Mouse (Mus musculus): ENCODE data around the gene Ankrd55. TPM values are rescaled to one million over a fixed set of nuclear protein-coding genes. Genes with fewer than 3 reads are reported as not detected.

The Ankrd55 gene
- polyA plus RNA-seq, 1 experiment from 2014 or later = 0.08 TPM

GRCm38 (mm10) chr13:112413611-112414010 lies 125.4 kb downstream of the Ankrd55 start:
- H3K9ac ChIP-seq (ENCODE audit: low read length) = no peak overlapping the region
- no peak overlapping the region for H3K4me2 ChIP-seq (ENCODE audit: low read depth, low read length)
- no peaks in the 10 kb centered on the region for H3K27me3 ChIP-seq (ENCODE audit: control insufficient read depth, insufficient read depth, low read depth, low read length)
- H3K27ac ChIP-seq (ENCODE audit: low read length) = no peak overlapping the region
- H3K9me3 ChIP-seq (ENCODE audit: control insufficient read depth, low read length) = no peaks in the 10 kb centered on the region
- no peak for ATAC-seq (ENCODE audit: low read depth)
- H3K4me1 ChIP-seq (replicated peaks; ENCODE audit: control insufficient read depth, insufficient read depth, low read length) = peaks cover 18% of the 10 kb centered on the region
- WGBS = 83% methylated on average over 8 of the region's 8 CpGs
- no peak overlapping the region for H3K4me3 ChIP-seq (ENCODE audit: low read length)
- H3K36me3 ChIP-seq (ENCODE audit: control insufficient read depth, insufficient read depth, low read length) = no peaks in the 10 kb centered on the region

GRCm38 (mm10) chr13:112415896-112416295 lies 127.6 kb downstream of the Ankrd55 start:
- Histone ChIP-seq H3K4me2 (ENCODE audit: low read depth, low read length) (0 out of 2 replicates have a peak overlapping the region, but pooled peaks have one; percentile 29), H3K4me3 (ENCODE audit: low read length) (no peak overlapping the region), H3K27ac (ENCODE audit: low read length) (peak overlapping the region; percentile 84; the same call in 1 of the 2 replicates), H3K27me3 (ENCODE audit: control insufficient read depth, insufficient read depth, low read depth, low read length) (no peaks in the 10 kb centered on the region), H3K4me1 (replicated peaks; ENCODE audit: control insufficient read depth, insufficient read depth, low read length) (peaks cover 18% of the 10 kb centered on the region), H3K36me3 (ENCODE audit: control insufficient read depth, insufficient read depth, low read length) (no peaks in the 10 kb centered on the region), H3K9ac (ENCODE audit: low read length) (no peak overlapping the region), H3K9me3 (ENCODE audit: control insufficient read depth, low read length) (no peaks in the 10 kb centered on the region)
- no peak for ATAC-seq (ENCODE audit: low read depth)
- WGBS = 71% methylated on average over 6 of the region's 6 CpGs

DNA sequence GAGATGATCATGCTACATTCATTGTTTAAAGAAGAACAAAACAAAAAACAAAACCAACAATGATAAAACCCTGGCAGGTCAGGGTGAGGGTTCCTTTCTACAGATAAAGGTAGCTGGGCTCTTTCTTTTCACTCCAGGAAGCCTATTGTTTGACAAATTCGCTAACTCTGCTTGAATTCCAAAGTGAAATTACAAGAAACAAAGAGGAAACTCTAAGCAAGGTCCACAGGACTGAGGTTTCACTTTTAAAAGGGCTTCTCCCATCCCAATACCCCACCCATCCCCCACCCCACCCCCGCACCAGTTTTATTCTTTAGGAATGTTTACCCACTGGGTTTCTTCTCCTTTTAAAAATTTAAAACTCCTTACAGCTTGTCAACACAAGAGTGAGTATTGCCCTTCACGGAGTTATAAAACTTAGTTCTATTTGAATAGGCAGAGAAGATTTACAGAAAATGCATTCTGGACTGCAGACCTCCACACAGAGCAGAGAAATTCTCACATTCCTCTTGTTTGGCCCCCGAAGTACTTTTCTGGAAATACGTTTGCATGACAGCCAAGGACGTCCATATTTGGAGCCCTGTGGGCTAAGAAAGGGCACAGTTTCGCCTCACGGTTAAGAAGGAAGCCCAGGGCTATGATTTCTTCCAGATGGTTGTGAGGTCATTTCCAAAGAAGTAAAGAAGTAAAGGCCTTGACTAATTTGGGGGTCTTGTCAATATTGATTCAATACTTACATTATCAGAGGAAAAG lies 128.3 kb downstream of the Ankrd55 start:
- Histone ChIP-seq H3K27me3 (ENCODE audit: control insufficient read depth, insufficient read depth, low read depth, low read length) (no peaks in the 10 kb centered on the region), H3K36me3 (ENCODE audit: control insufficient read depth, insufficient read depth, low read length) (no peaks in the 10 kb centered on the region), H3K27ac (ENCODE audit: low read length) (peak overlapping the region; percentile 84), H3K9ac (ENCODE audit: low read length) (0 out of 2 replicates have a peak overlapping the region, but pooled peaks have one; percentile 39), H3K4me2 (ENCODE audit: low read depth, low read length) (peak overlapping the region; percentile 29), H3K9me3 (ENCODE audit: control insufficient read depth, low read length) (no peaks in the 10 kb centered on the region), H3K4me1 (replicated peaks; ENCODE audit: control insufficient read depth, insufficient read depth, low read length) (peaks cover 16% of the 10 kb centered on the region), H3K4me3 (ENCODE audit: low read length) (no peak overlapping the region)
- WGBS = 10% methylated on average over 8 of the region's 8 CpGs
- peak; percentile 65; the same call in 1 of the 2 replicates for ATAC-seq (ENCODE audit: low read depth)

DNA sequence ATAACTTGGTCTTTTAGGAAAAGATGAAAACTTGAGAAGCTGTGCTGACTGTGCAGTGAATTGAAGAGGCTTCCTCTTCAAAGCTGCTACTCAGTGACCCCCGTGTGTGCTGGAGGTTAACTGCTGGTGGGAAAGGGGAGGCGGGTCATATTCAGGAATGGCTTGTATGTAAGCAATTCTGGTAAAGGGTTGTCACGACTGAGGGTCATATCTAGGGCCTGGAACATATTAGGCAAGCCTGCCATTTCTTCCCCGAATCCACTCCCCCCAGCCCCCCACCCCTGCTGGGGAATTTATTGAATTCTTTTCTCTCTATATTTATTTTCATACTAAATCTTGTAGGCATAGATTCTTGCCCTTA lies 128.9 kb downstream of the Ankrd55 start:
- no peaks in the 10 kb centered on the region for H3K36me3 ChIP-seq (ENCODE audit: control insufficient read depth, insufficient read depth, low read length)
- H3K9me3 ChIP-seq (ENCODE audit: control insufficient read depth, low read length) = no peaks in the 10 kb centered on the region
- peak overlapping the region; percentile 29 for H3K4me2 ChIP-seq (ENCODE audit: low read depth, low read length)
- ATAC-seq (ENCODE audit: low read depth) = peak; percentile 56
- peak overlapping the region; percentile 84 for H3K27ac ChIP-seq (ENCODE audit: low read length)
- no peak overlapping the region for H3K9ac ChIP-seq (ENCODE audit: low read length)
- no peaks in the 10 kb centered on the region for H3K27me3 ChIP-seq (ENCODE audit: control insufficient read depth, insufficient read depth, low read depth, low read length)
- peaks cover 12% of the 10 kb centered on the region for H3K4me1 ChIP-seq (replicated peaks; ENCODE audit: control insufficient read depth, insufficient read depth, low read length)
- H3K4me3 ChIP-seq (ENCODE audit: low read length) = no peak overlapping the region
- 21% methylated on average over 4 of the region's 4 CpGs for WGBS

DNA sequence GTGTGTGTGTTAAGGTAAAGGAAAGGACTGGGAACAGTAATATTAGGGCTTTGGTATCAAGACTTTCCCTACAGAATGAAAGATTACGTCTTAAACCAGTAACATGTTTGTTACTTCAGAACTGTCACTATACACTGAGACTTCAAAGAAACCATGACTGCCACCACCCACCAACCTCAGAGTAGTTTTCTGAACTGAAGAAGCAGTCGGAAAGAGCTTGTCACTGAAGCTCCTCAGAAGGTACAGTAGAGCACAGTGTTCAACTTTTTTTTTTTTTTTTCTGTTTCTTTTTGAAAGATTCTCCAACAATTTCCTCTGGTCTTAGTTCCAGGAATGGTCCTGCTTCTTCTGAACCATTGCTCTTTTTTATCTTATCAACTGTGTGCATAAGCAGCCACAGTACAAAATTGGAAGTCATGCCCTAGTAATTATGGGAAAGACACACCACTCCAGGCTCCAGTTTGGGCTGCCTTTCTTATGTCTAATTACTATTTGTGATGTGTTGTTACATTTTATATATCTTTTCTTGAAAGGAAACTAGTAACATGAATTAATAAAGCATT lies 129.7 kb downstream of the Ankrd55 start:
- no peak for ATAC-seq (ENCODE audit: low read depth)
- 58% methylated on average over 2 of the region's 2 CpGs for WGBS

GRCm38 (mm10) chr13:112418595-112418994 lies 130.3 kb downstream of the Ankrd55 start:
- Histone ChIP-seq H3K36me3 (ENCODE audit: control insufficient read depth, insufficient read depth, low read length) (no peaks in the 10 kb centered on the region), H3K4me1 (replicated peaks; ENCODE audit: control insufficient read depth, insufficient read depth, low read length) (peaks cover 11% of the 10 kb centered on the region), H3K27ac (ENCODE audit: low read length) (no peak overlapping the region), H3K9ac (ENCODE audit: low read length) (no peak overlapping the region), H3K27me3 (ENCODE audit: control insufficient read depth, insufficient read depth, low read depth, low read length) (no peaks in the 10 kb centered on the region), H3K4me2 (ENCODE audit: low read depth, low read length) (no peak overlapping the region), H3K4me3 (ENCODE audit: low read length) (no peak overlapping the region), H3K9me3 (ENCODE audit: control insufficient read depth, low read length) (no peaks in the 10 kb centered on the region)
- no peak for ATAC-seq (ENCODE audit: low read depth)
- WGBS = 93% methylated on average over 4 of the region's 4 CpGs

More for the DNA sequence above, 129.7 kb downstream of the Ankrd55 start:
- Histone ChIP-seq H3K4me2 (ENCODE audit: low read depth, low read length) (no peak overlapping the region), H3K27me3 (ENCODE audit: control insufficient read depth, insufficient read depth, low read depth, low read length) (no peaks in the 10 kb centered on the region), H3K4me1 (replicated peaks; ENCODE audit: control insufficient read depth, insufficient read depth, low read length) (peaks cover 11% of the 10 kb centered on the region), H3K36me3 (ENCODE audit: control insufficient read depth, insufficient read depth, low read length) (no peaks in the 10 kb centered on the region), H3K9ac (ENCODE audit: low read length) (no peak overlapping the region), H3K4me3 (ENCODE audit: low read length) (no peak overlapping the region), H3K27ac (ENCODE audit: low read length) (no peak overlapping the region), H3K9me3 (ENCODE audit: control insufficient read depth, low read length) (no peaks in the 10 kb centered on the region)

GRCm38 (mm10) chr13:112424212-112424611 lies 136.0 kb downstream of the Ankrd55 start:
- Histone ChIP-seq H3K27me3 (ENCODE audit: control insufficient read depth, insufficient read depth, low read depth, low read length) (no peaks in the 10 kb centered on the region), H3K27ac (ENCODE audit: low read length) (no peak overlapping the region), H3K4me3 (ENCODE audit: low read length) (no peak overlapping the region), H3K4me2 (ENCODE audit: low read depth, low read length) (no peak overlapping the region), H3K9ac (ENCODE audit: low read length) (no peak overlapping the region), H3K36me3 (ENCODE audit: control insufficient read depth, insufficient read depth, low read length) (no peaks in the 10 kb centered on the region), H3K9me3 (ENCODE audit: control insufficient read depth, low read length) (no peaks in the 10 kb centered on the region), H3K4me1 (replicated peaks; ENCODE audit: control insufficient read depth, insufficient read depth, low read length) (no peaks in the 10 kb centered on the region; the same call in 1 of the 2 replicates)
- WGBS = 78% methylated on average over 2 of the region's 2 CpGs
- no peak for ATAC-seq (ENCODE audit: low read depth)

DNA sequence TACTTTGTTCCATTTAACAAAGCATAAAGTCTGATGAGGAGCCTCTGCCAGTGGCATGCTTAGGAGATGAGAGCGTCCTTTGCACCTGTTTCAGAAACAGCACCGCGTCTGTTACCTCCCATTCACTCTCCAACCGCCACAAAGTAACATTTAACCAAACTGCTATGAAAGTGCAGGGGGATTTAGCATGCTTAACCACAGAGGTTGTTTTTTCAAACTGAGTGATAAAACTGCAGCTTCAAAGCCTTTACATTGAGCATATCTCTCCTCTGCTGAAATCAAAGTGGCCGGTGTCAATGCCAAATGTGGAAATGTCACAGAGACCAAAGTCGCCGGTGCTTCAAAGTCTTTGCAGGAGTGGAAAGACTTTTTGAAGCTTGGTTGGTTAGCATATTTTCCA lies 136.4 kb downstream of the Ankrd55 start:
- Histone ChIP-seq H3K36me3 (ENCODE audit: control insufficient read depth, insufficient read depth, low read length) (no peaks in the 10 kb centered on the region), H3K9ac (ENCODE audit: low read length) (no peak overlapping the region), H3K27me3 (ENCODE audit: control insufficient read depth, insufficient read depth, low read depth, low read length) (no peaks in the 10 kb centered on the region), H3K4me2 (ENCODE audit: low read depth, low read length) (no peak overlapping the region), H3K4me3 (ENCODE audit: low read length) (no peak overlapping the region), H3K27ac (ENCODE audit: low read length) (no peak overlapping the region), H3K4me1 (replicated peaks; ENCODE audit: control insufficient read depth, insufficient read depth, low read length) (no peaks in the 10 kb centered on the region; the same call in 1 of the 2 replicates), H3K9me3 (ENCODE audit: control insufficient read depth, low read length) (no peaks in the 10 kb centered on the region)
- no peak for ATAC-seq (ENCODE audit: low read depth)
- 60% methylated on average over 7 of the region's 7 CpGs for WGBS

DNA sequence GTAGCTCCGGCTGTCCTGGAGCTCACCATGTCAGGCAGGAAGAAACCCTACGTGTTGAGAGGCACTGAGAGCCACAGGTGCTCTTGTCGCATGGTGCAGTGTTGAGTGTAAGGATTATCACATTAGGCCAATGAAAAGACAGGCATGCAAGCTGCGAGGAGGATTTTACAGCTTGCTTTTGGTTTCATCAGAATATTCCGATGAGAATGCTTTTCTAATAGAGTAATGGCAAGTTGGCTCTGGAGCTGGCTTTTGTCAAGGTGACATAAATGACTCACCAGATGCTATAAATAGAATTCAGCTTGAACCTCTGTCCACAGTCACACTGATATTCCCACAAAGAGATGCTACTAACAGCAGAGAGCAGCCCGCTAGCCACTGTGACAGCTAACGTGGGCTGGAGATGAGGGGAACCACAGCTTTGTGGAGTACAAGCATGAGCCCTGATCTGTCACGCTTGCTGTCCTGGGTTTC lies 137.0 kb downstream of the Ankrd55 start:
- no peak for ATAC-seq (ENCODE audit: low read depth)
- Histone ChIP-seq H3K4me3 (ENCODE audit: low read length) (no peak overlapping the region), H3K36me3 (ENCODE audit: control insufficient read depth, insufficient read depth, low read length) (no peaks in the 10 kb centered on the region), H3K4me1 (replicated peaks; ENCODE audit: control insufficient read depth, insufficient read depth, low read length) (no peaks in the 10 kb centered on the region; the same call in 1 of the 2 replicates), H3K9me3 (ENCODE audit: control insufficient read depth, low read length) (no peaks in the 10 kb centered on the region), H3K4me2 (ENCODE audit: low read depth, low read length) (no peak overlapping the region), H3K27ac (ENCODE audit: low read length) (no peak overlapping the region), H3K9ac (ENCODE audit: low read length) (no peak overlapping the region), H3K27me3 (ENCODE audit: control insufficient read depth, insufficient read depth, low read depth, low read length) (no peaks in the 10 kb centered on the region)
- 54% methylated on average over 8 of the region's 8 CpGs for WGBS

Data from lung, embryonic 16.5 days (tissue).